In the genomic region with DNA sequence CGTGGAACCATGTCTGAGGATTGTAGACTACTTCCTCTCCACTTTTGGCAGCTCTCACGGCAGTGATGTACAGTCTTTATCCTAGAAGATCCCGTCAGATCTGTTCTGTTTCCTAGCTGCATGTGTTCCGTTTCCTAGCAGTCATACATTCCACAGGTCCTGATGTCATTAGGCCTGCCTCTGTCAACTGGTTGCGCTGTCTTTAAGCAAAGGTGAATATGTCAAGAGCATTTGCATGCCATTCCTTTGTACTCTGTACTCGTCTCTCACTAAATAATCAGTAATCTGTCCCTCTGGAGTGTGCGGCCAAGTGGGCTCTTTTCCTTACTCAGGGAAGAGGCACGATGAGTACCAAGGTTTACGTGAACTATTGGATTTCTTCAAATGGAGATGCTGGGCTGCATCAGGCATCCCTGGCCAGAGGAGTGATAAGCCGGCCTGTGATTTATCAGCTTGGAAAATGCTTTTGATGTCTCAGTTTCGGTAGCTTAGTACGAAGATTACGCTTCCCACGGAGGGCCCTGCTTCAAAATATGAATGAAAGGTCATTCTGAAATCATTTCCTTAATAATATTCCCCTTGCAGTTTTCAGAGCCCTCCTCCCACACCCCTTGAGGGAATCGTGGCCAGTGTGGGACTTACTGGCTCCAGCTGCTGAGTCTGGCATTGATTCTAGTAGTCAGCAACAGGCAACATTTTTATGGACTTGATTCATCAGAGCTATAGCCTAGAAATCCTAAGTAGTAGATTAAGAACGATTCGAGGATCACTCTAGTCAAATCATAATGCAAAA, we compare ENCODE assay signal across 7 mouse cellular contexts. TPM values are rescaled to one million over a fixed set of nuclear protein-coding genes. Genes with fewer than 3 reads are reported as not detected.
DNase-seq lines count a peak whose midpoint lies in the region; ATAC-seq and TF ChIP-seq lines count a peak whose summit lies in the region.

No protein-coding gene starts in this region.

- peak; percentile 30 for DNase-seq in brain, adult 2 months (ENCODE audit: low read depth, low spot score)
- DNase-seq in embryonic facial prominence, embryonic 10.5 days (ENCODE audit: low spot score): peak; percentile 12
- DNase-seq in heart, postnatal 10 days: peak; percentile 44 to 60
- DNase-seq in lung, postnatal 0 days (ENCODE audit: low spot score): peak; percentile 69
- DNase-seq in stomach, postnatal 0 days (ENCODE audit: low spot score): no peak
- DNase-seq in thymus, adult 2 months: no peak
- DNase-seq in urinary bladder, postnatal 10 days (ENCODE audit: low spot score): no peak

- intact Hi-C loops in heart, postnatal 10 days (cut with DNase I): loop anchor here (5.0 kb wide), 2 partner anchors 48 to 498 kb away; no protein-coding TSS in a partner anchor

- WGBS in embryonic facial prominence, embryonic 10.5 days: 47% methylated on average over 17 of the region's 17 CpGs
- WGBS in lung, postnatal 0 days: 21% methylated on average over 17 of the region's 17 CpGs
- WGBS in stomach, postnatal 0 days: 51% methylated on average over 17 of the region's 17 CpGs
- WGBS in thymus, adult 2 months: 77% methylated on average over 17 of the region's 17 CpGs

- peak; percentile 24 for ATAC-seq in lung, postnatal 0 days
- no peak for ATAC-seq in stomach, postnatal 0 days (ENCODE audit: low FRiP score, low TSS enrichment)

- H3K9me3 ChIP-seq in embryonic facial prominence, embryonic 10.5 days: no peaks in the 10 kb centered on the region
- no peaks in the 10 kb centered on the region for H3K9me3 ChIP-seq in lung, postnatal 0 days (ENCODE audit: low read length)
- H3K9me3 ChIP-seq in stomach, postnatal 0 days (ENCODE audit: control insufficient read depth, low read length): no peaks in the 10 kb centered on the region

- TF ChIP-seq EP300 in lung, postnatal 0 days (IDR thresholded peaks at IDR 0.05): peak; percentile 31; the same call in 1 of the 2 replicates
- no peak for TF ChIP-seq EP300 in stomach, postnatal 0 days (optimal IDR thresholded peaks at IDR 0.05)

- H3K4me1 ChIP-seq in embryonic facial prominence, embryonic 10.5 days: peaks cover 42% of the 10 kb centered on the region
- H3K4me1 ChIP-seq in lung, postnatal 0 days (ENCODE audit: insufficient read depth, low read depth, low read length): peaks cover 4% of the 10 kb centered on the region; the same call in 1 of the 2 replicates
- no peaks in the 10 kb centered on the region; the same call in 1 of the 2 replicates for H3K4me1 ChIP-seq in stomach, postnatal 0 days (replicated peaks; ENCODE audit: control insufficient read depth, insufficient read depth)
- no peaks in the 10 kb centered on the region for H3K4me1 ChIP-seq in thymus, adult 2 months (replicated peaks; ENCODE audit: control insufficient read depth, insufficient read depth, low read length)

- no peak overlapping the region for H3K9ac ChIP-seq in lung, postnatal 0 days (replicated peaks; ENCODE audit: low read depth)
- no peak overlapping the region for H3K9ac ChIP-seq in stomach, postnatal 0 days (ENCODE audit: low read length)

- H3K4me2 ChIP-seq in lung, postnatal 0 days (replicated peaks; ENCODE audit: low read depth, low read length): peak overlapping the region; percentile 30
- H3K4me2 ChIP-seq in stomach, postnatal 0 days (replicated peaks; ENCODE audit: low read depth): peak overlapping the region; percentile 18; the same call in 1 of the 2 replicates

- TF ChIP-seq POLR2A in thymus, adult 2 months (IDR thresholded peaks at IDR 0.05; ENCODE audit: control insufficient read depth, extremely low read depth, insufficient read depth, low read length, poor library complexity): no peak

- no peak for TF ChIP-seq CTCF in lung, postnatal 0 days (IDR thresholded peaks at IDR 0.05)
- TF ChIP-seq CTCF in stomach, postnatal 0 days (IDR thresholded peaks at IDR 0.05; ENCODE audit: low read depth): no peak
- no peak for TF ChIP-seq CTCF in thymus, adult 2 months (IDR thresholded peaks at IDR 0.05; ENCODE audit: borderline replicate concordance, control insufficient read depth, extremely low read depth, insufficient read depth, low read length, poor library complexity)

- no peaks in the 10 kb centered on the region for H3K36me3 ChIP-seq in embryonic facial prominence, embryonic 10.5 days (replicated peaks)
- H3K36me3 ChIP-seq in lung, postnatal 0 days (ENCODE audit: insufficient read depth, low read length): no peaks in the 10 kb centered on the region
- H3K36me3 ChIP-seq in stomach, postnatal 0 days (ENCODE audit: control insufficient read depth, insufficient read depth, low read length): no peaks in the 10 kb centered on the region
- H3K36me3 ChIP-seq in thymus, adult 2 months (ENCODE audit: control insufficient read depth, insufficient read depth, low read length): no peaks in the 10 kb centered on the region

- no peak overlapping the region for H3K4me3 ChIP-seq in embryonic facial prominence, embryonic 10.5 days
- no peak overlapping the region for H3K4me3 ChIP-seq in lung, postnatal 0 days (ENCODE audit: low read depth, low read length)
- H3K4me3 ChIP-seq in stomach, postnatal 0 days (ENCODE audit: low read depth, low read length): no peak overlapping the region
- H3K4me3 ChIP-seq in thymus, adult 2 months (ENCODE audit: control insufficient read depth, insufficient read depth, low read length): no peak overlapping the region

- peaks cover 44% of the 10 kb centered on the region for H3K27me3 ChIP-seq in embryonic facial prominence, embryonic 10.5 days (replicated peaks; ENCODE audit: low read depth, poor library complexity, severe bottlenecking)
- H3K27me3 ChIP-seq in lung, postnatal 0 days (replicated peaks; ENCODE audit: insufficient read depth, low read length): 0 out of 2 replicates have a peak, but pooled peaks cover 8% of the 10 kb centered on the region
- H3K27me3 ChIP-seq in stomach, postnatal 0 days (ENCODE audit: control insufficient read depth, insufficient read depth, low read length): no peaks in the 10 kb centered on the region
- no peaks in the 10 kb centered on the region; the same call in 1 of the 2 replicates for H3K27me3 ChIP-seq in thymus, adult 2 months (ENCODE audit: control insufficient read depth, insufficient read depth, low read length)

- no peak overlapping the region for H3K27ac ChIP-seq in embryonic facial prominence, embryonic 10.5 days (replicated peaks)
- no peak overlapping the region for H3K27ac ChIP-seq in lung, postnatal 0 days (ENCODE audit: low read length)
- H3K27ac ChIP-seq in stomach, postnatal 0 days (replicated peaks): no peak overlapping the region
- H3K27ac ChIP-seq in thymus, adult 2 months (ENCODE audit: control insufficient read depth, insufficient read depth, low read length): no peak overlapping the region

RNA-seq across cellular contexts. Expression of a gene that starts 4.2 kb away (rescaled TPM):
- polyA plus RNA-seq in embryonic facial prominence, embryonic 10.5 days (2016; fragmentation: Nextera tagmentation; extraction: Ambion mirVana): 11.2 and 11.9 TPM in 2 replicates
- 1 to 10 TPM; 8.8 to 9.1 TPM for total RNA-seq in heart, postnatal 10 days (2021)
- polyA plus RNA-seq in lung, postnatal 0 days (2015; fragmentation: Nextera tagmentation; extraction: Ambion mirVana): 13.5 and 17.2 TPM in 2 replicates
- 4.6 and 5.5 TPM in 2 replicates for polyA plus RNA-seq in stomach, postnatal 0 days (2015; fragmentation: Nextera tagmentation; extraction: Ambion mirVana)
- 0.59 and 0.62 TPM in 2 replicates for polyA plus RNA-seq in thymus, adult 2 months (2012; rRNA removed)

Comparison
In these comparisons a context has a peak if more than half of its experiments do, and no peak if none do; other contexts are left out.
1. DNase-seq: peak in brain, adult 2 months (single experiment), embryonic facial prominence, embryonic 10.5 days (single experiment), heart, postnatal 10 days (2 of 2) and lung, postnatal 0 days (single experiment); none in stomach, postnatal 0 days (single experiment), thymus, adult 2 months (single experiment) and urinary bladder, postnatal 10 days (single experiment).